Mouse (Mus musculus) lung, embryonic 14.5 days (tissue): Measurements from ENCODE around the gene Heca. TPM values are rescaled to one million over a fixed set of nuclear protein-coding genes. Genes with fewer than 3 reads are reported as not detected.

Experiments used
- polyA plus RNA-seq: library from polyadenylated mRNA; unstranded; fragments of >200 nt; fragmentation: Nextera tagmentation; extraction: Ambion mirVana; gene quantifications from 2 replicates; pipeline ENCODE4 v1.2.1, GENCODE M21; 2014

The Heca gene
- polyA plus RNA-seq, 1 experiment from 2014 or later: 3.3 TPM

Other genes starting within 250 kb of the Heca start
- 36.5 and 37.1 TPM in 2 replicates for gene Cited2, start 224.8 kb downstream of the Heca start, polyA plus RNA-seq
- gene Txlnb, start 151.8 kb downstream of the Heca start, polyA plus RNA-seq: 0.24 and 0.76 TPM in 2 replicates
- 142 and 165 TPM in 2 replicates for gene Abracl, start 75.2 kb upstream of the Heca start, polyA plus RNA-seq
- 27.7 and 32.5 TPM in 2 replicates for gene Reps1, start 107.8 kb upstream of the Heca start, polyA plus RNA-seq